8 mouse cellular contexts compared by ENCODE assay signal in genomic region chr17:45737078-45737601, GRCm38 (mm10). TPM values are rescaled to one million over a fixed set of nuclear protein-coding genes. Genes with fewer than 3 reads are reported as not detected.
DNase-seq lines count a peak whose midpoint lies in the region; ATAC-seq lines count a peak whose summit lies in the region.

No protein-coding gene starts in this region.

- peaks cover 14% of the 10 kb centered on the region for H3K27me3 ChIP-seq in kidney, embryonic 15.5 days

- H3K36me3 ChIP-seq in kidney, embryonic 15.5 days = no peaks in the 10 kb centered on the region

- peaks cover 47% of the 10 kb centered on the region for H3K4me1 ChIP-seq in kidney, embryonic 15.5 days

- H3K27ac ChIP-seq in kidney, embryonic 15.5 days = peak overlapping the region; percentile 91

- no peaks in the 10 kb centered on the region for H3K9me3 ChIP-seq in kidney, embryonic 15.5 days (replicated peaks)

- ATAC-seq in kidney, embryonic 15.5 days (replicated peaks; ENCODE audit: low FRiP score) = peak; percentile 19
- peak; percentile 62 for ATAC-seq in common myeloid progenitor, adult 5-6 weeks (replicated peaks; ENCODE audit: low read depth, poor library complexity, severe bottlenecking)
- peak; percentile 14 for ATAC-seq in inflammation-experienced regulatory T-cells, adult 6 months
- ATAC-seq in megakaryocyte progenitor cell, adult 5-6 weeks (replicated peaks; ENCODE audit: poor library complexity) = peak; percentile 42

- H3K4me2 ChIP-seq in kidney, embryonic 15.5 days = peak overlapping the region; percentile 81

- WGBS in kidney, embryonic 15.5 days = 17% methylated on average over 10 of the region's 10 CpGs

- H3K9ac ChIP-seq in kidney, embryonic 15.5 days = peak overlapping the region; percentile 61

- no peak for DNase-seq in kidney, postnatal 4 days
- DNase-seq in frontal cortex, adult 2 months (ENCODE audit: extremely low spot score in 1 of 2, low spot score in 1 of 2) = no peak
- no peak for DNase-seq in spleen, adult 18-20 months
- DNase-seq in ovary, postnatal 14 days (ENCODE audit: low spot score) = no peak

- H3K4me3 ChIP-seq in kidney, embryonic 15.5 days (replicated peaks) = peak overlapping the region; percentile 53

RNA-seq across cellular contexts. Expression of gene 1600014C23Rik, which starts 3.5 kb away (rescaled TPM):
- 0.68 TPM in 1 of 2 replicates, not detected in the other for polyA plus RNA-seq in kidney, embryonic 15.5 days (2015; fragmentation: Nextera tagmentation; extraction: Ambion mirVana)
- total RNA-seq in common myeloid progenitor, adult 5-6 weeks (2017) = not detected in 2 replicates
- not detected for polyA plus RNA-seq in inflammation-experienced regulatory T-cells, adult 6 months (2017; shearing (Covaris generic))
- not detected in 2 replicates for total RNA-seq in megakaryocyte progenitor cell, adult 5-6 weeks (2015)
- total RNA-seq in megakaryocyte progenitor cell, adult 5-6 weeks (2017) = not detected in 2 replicates
- polyA plus RNA-seq in frontal cortex, adult 2 months (2012; rRNA removed) = 0.22 and 0.27 TPM in 2 replicates

RNA-seq across cellular contexts. Expression of gene Tmem63b, which starts 50.4 kb away (rescaled TPM):
- 35.3 and 39.4 TPM in 2 replicates for polyA plus RNA-seq in kidney, embryonic 15.5 days (2015; fragmentation: Nextera tagmentation; extraction: Ambion mirVana)
- total RNA-seq in common myeloid progenitor, adult 5-6 weeks (2017) = 5.2 and 7.0 TPM in 2 replicates
- 1 to 10 TPM; 2.0 to 2.7 (median 2.4) TPM for polyA plus RNA-seq in inflammation-experienced regulatory T-cells, adult 6 months (2017; shearing (Covaris generic))
- total RNA-seq in megakaryocyte progenitor cell, adult 5-6 weeks (2015) = 3.9 and 5.0 TPM in 2 replicates
- 2.0 and 5.5 TPM in 2 replicates for total RNA-seq in megakaryocyte progenitor cell, adult 5-6 weeks (2017)
- polyA plus RNA-seq in frontal cortex, adult 2 months (2012; rRNA removed) = 176 and 198 TPM in 2 replicates

RNA-seq across cellular contexts. Expression of gene Mrpl14, which starts 51.0 kb away (rescaled TPM):
- 144 and 152 TPM in 2 replicates for polyA plus RNA-seq in kidney, embryonic 15.5 days (2015; fragmentation: Nextera tagmentation; extraction: Ambion mirVana)
- 11.0 and 14.4 TPM in 2 replicates for total RNA-seq in common myeloid progenitor, adult 5-6 weeks (2017)
- 10 to 100 TPM; 74.5 to 88.1 (median 87.7) TPM for polyA plus RNA-seq in inflammation-experienced regulatory T-cells, adult 6 months (2017; shearing (Covaris generic))
- total RNA-seq in megakaryocyte progenitor cell, adult 5-6 weeks (2015) = 35.2 and 47.5 TPM in 2 replicates
- total RNA-seq in megakaryocyte progenitor cell, adult 5-6 weeks (2017) = 24.9 and 34.2 TPM in 2 replicates
- polyA plus RNA-seq in frontal cortex, adult 2 months (2012; rRNA removed) = 48.4 and 52.8 TPM in 2 replicates
